Mouse (Mus musculus): Measurements from ENCODE around the gene Lrrc56. TPM values are rescaled to one million over a fixed set of nuclear protein-coding genes. Genes with fewer than 3 reads are reported as not detected.

Lrrc56 gene
- polyA plus RNA-seq, 1 experiment from 2014 or later, result 6.7 TPM

- peaks cover 19% of the 10 kb centered on the region for H3K36me3 ChIP-seq
- no peak overlapping the region for H3K4me3 ChIP-seq
- DNase-seq (ENCODE audit: low spot score), result peak; percentile 69
- no peaks in the 10 kb centered on the region for H3K9me3 ChIP-seq
- peaks cover 45% of the 10 kb centered on the region for H3K4me1 ChIP-seq
- peaks cover 8% of the 10 kb centered on the region; the same call in 1 of the 2 replicates for H3K27me3 ChIP-seq (ENCODE audit: insufficient read depth, poor library complexity, severe bottlenecking)
- WGBS, result 83% methylated on average over 3 of the region's 3 CpGs
- H3K27ac ChIP-seq, result 0 out of 2 replicates have a peak overlapping the region, but pooled peaks have one; percentile 48
Measured at GRCm38 (mm10) chr7:141214310-141214709, 20.4 kb downstream of the Lrrc56 start.

DNA sequence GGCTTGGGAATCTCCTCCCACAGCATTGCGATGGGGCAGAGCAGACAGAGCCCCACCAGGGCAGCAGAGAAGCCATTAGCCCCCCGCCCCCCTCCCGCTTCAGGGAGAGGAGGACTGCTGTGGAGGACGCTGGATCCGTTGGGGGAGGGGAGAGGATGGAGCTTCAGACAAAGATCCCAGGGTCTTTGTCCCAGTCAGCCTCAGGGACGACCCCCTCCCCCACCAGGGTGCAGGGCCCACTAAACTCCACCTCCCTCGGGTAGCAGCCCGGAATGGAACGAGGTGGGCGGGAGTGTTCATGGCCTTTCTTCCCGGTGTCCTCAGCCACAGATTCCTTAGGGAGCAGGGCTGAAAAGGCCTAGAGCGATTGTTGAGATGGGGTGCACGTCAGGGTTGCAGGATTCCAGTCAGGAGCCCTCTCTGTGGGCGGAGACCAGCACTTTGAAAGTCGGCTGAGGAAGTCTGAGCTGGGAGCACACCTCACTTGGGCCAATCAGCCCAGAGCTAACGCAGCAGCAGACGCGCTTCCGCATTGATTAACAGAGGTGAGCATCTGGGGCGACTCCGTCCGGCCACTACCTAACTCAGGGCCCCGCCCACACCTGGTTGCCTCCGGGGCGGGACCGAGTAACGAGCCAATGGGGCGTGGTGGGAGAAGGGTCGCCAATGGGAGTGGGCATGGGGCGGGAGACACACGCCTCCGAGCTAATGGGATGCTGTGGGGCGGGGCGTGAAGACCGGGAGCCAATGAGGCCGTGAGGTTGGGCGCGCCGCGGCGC is 21.3 kb downstream of the Lrrc56 start, which contains the start of gene Rassf7:
TSS of gene Rassf7 (plus strand) at position 760 of the 779 bp plus-strand sequence.
- Histone ChIP-seq H3K4me1 (peaks cover 51% of the 10 kb centered on the region), H3K27me3 (ENCODE audit: insufficient read depth, poor library complexity, severe bottlenecking) (peaks cover 8% of the 10 kb centered on the region; the same call in 1 of the 2 replicates), H3K36me3 (peaks cover 24% of the 10 kb centered on the region), H3K4me3 (peak within 1 kb of the TSS; percentile 75), H3K27ac (peak within 1 kb of the TSS; percentile 80), H3K9me3 (no peaks in the 10 kb centered on the region)
- WGBS, result 1% methylated on average over 41 of the region's 41 CpGs
- peak; percentile 99 for DNase-seq (ENCODE audit: low spot score)

DNA sequence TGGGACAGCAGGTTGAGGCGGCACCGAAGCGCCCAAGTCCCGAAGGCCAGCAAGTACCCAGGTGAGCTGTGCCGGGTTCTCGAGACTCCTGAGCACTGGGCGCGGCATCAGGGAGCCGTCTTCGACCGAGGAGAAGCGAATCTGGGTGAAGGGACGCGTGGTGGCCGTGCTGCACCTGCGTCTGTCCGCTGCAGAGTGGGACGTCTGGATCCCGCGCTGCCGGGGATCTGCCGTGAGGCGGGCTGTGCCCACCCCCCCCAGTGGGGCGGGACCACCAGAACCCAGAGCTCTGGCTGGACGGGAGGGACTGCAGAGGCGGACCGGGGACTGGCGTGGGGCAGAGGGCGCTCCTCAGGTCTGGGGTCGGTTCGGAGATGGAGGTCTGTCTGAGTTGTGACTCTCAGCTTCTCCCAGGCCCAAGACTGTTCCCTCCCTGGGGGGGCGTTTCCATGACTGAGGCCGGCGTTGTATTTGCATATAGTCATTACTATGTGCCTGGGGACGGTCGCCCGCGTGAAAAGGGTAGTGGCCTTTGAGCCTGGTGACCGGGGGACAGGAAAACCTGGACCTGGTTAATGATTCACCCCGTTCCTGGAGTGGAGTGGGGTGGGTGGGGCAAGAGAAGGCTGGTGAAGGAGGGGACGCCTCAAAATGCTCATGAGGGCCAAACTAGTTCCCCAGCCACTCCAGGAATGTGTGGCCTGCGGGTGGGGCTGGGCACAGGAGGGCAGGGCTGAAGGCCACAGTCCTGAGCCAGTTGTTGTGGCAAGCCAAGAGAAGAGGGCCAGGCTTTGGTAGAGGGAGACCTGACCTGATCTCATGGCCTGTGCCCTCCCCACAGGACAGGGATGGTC is 22.1 kb downstream of the Lrrc56 start:
- Histone ChIP-seq H3K4me3 (peak overlapping the region; percentile 75), H3K27ac (peak overlapping the region; percentile 80), H3K4me1 (peaks cover 56% of the 10 kb centered on the region), H3K9me3 (no peaks in the 10 kb centered on the region), H3K27me3 (ENCODE audit: insufficient read depth, poor library complexity, severe bottlenecking) (peaks cover 3% of the 10 kb centered on the region; the same call in 1 of the 2 replicates), H3K36me3 (peaks cover 24% of the 10 kb centered on the region)
- 2% methylated on average over 42 of the region's 42 CpGs for WGBS
- peak; percentile 89 for DNase-seq (ENCODE audit: low spot score)

DNA sequence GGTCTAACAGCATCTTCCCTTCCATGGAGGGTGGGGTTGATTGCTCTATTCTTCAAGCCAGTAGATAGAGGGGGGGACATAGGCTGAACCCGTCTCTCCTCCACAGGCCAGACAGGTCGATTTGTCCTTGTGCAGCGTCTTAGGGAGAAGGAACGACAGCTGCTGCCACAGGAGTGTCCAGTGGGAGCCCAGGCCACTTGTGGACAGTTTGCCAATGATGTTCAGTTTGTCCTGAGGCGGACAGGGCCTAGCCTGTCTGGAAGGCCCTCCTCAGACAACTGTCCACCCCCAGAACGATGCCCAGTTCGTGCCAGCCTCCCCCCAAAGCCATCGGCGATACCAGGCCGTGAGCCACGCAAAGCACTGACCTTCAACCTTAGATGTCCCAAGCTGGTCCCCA is 22.9 kb downstream of the Lrrc56 start:
- Histone ChIP-seq H3K4me1 (peaks cover 61% of the 10 kb centered on the region), H3K9me3 (no peaks in the 10 kb centered on the region), H3K4me3 (peak overlapping the region; percentile 75), H3K27me3 (ENCODE audit: insufficient read depth, poor library complexity, severe bottlenecking) (0 out of 2 replicates have a peak, but pooled peaks cover 3% of the 10 kb centered on the region), H3K36me3 (peaks cover 24% of the 10 kb centered on the region), H3K27ac (peak overlapping the region; percentile 80)
- no peak for DNase-seq (ENCODE audit: low spot score)
- 85% methylated on average over 11 of the region's 11 CpGs for WGBS

- 89% methylated on average over 17 of the region's 17 CpGs for WGBS
- Histone ChIP-seq H3K4me3 (peak overlapping the region; percentile 75; the same call in 1 of the 2 replicates), H3K4me1 (peaks cover 67% of the 10 kb centered on the region)
Measured at GRCm38 (mm10) chr7:141217343-141218013, 23.5 kb downstream of the Lrrc56 start.

DNA sequence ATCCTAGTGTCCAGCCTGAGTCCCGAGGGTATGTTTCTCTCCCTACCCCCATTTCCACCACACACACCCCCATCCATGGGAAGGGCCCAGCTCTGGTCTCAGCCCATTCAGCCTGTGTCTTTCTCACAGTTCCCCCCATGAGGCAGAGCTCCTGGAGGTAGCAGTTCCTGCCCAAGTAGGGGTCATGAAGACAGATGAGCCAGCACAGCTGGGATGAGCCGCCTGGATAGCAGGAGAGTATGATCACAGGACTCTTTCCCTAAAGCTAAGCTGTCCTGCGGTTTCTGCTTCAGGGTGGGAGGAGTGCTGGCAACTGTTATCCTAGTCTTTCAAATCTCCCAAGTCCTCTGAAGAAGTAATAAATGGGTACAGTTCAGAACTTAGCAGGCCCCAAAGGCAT is 24.2 kb downstream of the Lrrc56 start:
- Histone ChIP-seq H3K4me1 (peaks cover 71% of the 10 kb centered on the region), H3K27ac (0 out of 2 replicates have a peak overlapping the region, but pooled peaks have one; percentile 12), H3K36me3 (peaks cover 24% of the 10 kb centered on the region), H3K27me3 (ENCODE audit: insufficient read depth, poor library complexity, severe bottlenecking) (0 out of 2 replicates have a peak, but pooled peaks cover 3% of the 10 kb centered on the region), H3K4me3 (no peak overlapping the region), H3K9me3 (no peaks in the 10 kb centered on the region)
- 82% methylated on average over 3 of the region's 3 CpGs for WGBS
- no peak for DNase-seq (ENCODE audit: low spot score)

More at GRCm38 (mm10) chr7:141217343-141218013, 23.5 kb downstream of the Lrrc56 start:
- DNase-seq (ENCODE audit: low spot score), result no peak
- Histone ChIP-seq H3K36me3 (peaks cover 24% of the 10 kb centered on the region), H3K27ac (0 out of 2 replicates have a peak overlapping the region, but pooled peaks have one; percentile 12), H3K27me3 (ENCODE audit: insufficient read depth, poor library complexity, severe bottlenecking) (0 out of 2 replicates have a peak, but pooled peaks cover 3% of the 10 kb centered on the region), H3K9me3 (no peaks in the 10 kb centered on the region)

DNA sequence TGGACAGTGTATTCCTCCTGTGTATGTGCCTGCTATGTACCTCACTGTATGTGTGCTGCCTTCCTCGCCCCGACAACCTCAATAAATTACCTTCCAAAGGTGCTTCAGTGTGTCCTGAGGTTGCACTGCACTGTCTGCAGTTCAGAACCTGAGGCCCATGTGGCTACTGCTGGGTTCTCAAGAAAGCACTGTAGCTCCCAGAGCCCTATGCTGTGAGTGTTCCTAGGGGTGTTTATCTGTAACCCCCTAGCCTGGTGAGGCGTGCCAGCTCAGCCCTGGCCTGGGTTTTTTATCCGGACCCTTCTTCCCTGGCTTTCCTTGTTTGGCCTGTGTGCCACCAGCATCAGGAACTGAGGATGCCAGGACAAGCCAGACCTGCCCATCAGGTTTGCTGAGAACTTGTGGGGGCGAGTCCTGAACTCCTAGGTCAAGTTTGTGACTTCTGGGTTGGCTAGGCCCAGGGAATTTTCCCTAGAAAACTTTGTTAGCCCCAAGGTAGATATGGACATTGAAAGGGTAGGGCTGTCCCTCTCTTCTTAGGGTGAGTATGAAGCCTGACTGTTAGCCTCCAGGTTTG is 24.7 kb downstream of the Lrrc56 start:
- peaks cover 68% of the 10 kb centered on the region for H3K4me1 ChIP-seq
- 91% methylated on average over 5 of the region's 5 CpGs for WGBS
- H3K27ac ChIP-seq, result no peak overlapping the region
- H3K36me3 ChIP-seq, result peaks cover 24% of the 10 kb centered on the region
- 0 out of 2 replicates have a peak, but pooled peaks cover 2% of the 10 kb centered on the region for H3K27me3 ChIP-seq (ENCODE audit: insufficient read depth, poor library complexity, severe bottlenecking)
- H3K4me3 ChIP-seq, result no peak overlapping the region
- DNase-seq (ENCODE audit: low spot score), result no peak
- H3K9me3 ChIP-seq, result no peaks in the 10 kb centered on the region

DNA sequence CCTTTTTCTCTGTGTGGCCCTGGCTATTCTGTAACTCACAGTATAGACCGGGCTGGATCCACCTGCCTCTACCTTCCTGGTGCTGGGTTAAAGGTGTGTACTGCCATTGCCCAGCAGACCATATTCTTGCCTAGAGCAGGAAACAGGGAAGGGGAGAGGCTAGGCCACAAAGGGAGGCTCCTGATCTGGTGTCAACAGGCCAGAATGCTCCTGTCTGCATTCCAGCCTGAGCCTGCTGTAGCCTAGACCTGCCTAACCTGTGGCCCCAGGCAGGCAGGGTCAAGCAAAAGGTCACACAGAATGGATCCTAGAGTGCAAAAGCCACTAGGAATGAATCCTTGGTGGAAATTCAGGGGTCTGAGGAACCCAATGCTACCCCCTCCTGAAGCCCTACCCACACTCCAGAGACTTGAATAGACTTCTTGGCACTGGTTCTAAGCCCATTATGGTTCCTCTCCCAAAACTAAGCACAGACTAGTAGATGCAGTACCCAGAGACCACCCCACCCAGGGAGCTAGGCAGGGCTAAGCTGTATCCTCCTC is 25.7 kb downstream of the Lrrc56 start:
- no peak overlapping the region for H3K4me3 ChIP-seq
- DNase-seq (ENCODE audit: low spot score), result no peak
- no peaks in the 10 kb centered on the region for H3K9me3 ChIP-seq
- peaks cover 60% of the 10 kb centered on the region for H3K4me1 ChIP-seq
- H3K27me3 ChIP-seq (ENCODE audit: insufficient read depth, poor library complexity, severe bottlenecking), result no peaks in the 10 kb centered on the region
- WGBS, result 88% methylated on average over 1 of the region's 1 CpGs
- peak overlapping the region; percentile 37; the same call in 1 of the 2 replicates for H3K27ac ChIP-seq
- H3K36me3 ChIP-seq, result peaks cover 24% of the 10 kb centered on the region

- Histone ChIP-seq H3K9me3 (no peaks in the 10 kb centered on the region), H3K27ac (peak overlapping the region; percentile 96), H3K36me3 (peaks cover 24% of the 10 kb centered on the region), H3K4me1 (peaks cover 54% of the 10 kb centered on the region), H3K4me3 (peak overlapping the region; percentile 71), H3K27me3 (ENCODE audit: insufficient read depth, poor library complexity, severe bottlenecking) (no peaks in the 10 kb centered on the region)
- WGBS, result 79% methylated on average over 1 of the region's 1 CpGs
- DNase-seq (ENCODE audit: low spot score), result no peak
Measured at GRCm38 (mm10) chr7:141220377-141220776, 26.4 kb downstream of the Lrrc56 start.

DNA sequence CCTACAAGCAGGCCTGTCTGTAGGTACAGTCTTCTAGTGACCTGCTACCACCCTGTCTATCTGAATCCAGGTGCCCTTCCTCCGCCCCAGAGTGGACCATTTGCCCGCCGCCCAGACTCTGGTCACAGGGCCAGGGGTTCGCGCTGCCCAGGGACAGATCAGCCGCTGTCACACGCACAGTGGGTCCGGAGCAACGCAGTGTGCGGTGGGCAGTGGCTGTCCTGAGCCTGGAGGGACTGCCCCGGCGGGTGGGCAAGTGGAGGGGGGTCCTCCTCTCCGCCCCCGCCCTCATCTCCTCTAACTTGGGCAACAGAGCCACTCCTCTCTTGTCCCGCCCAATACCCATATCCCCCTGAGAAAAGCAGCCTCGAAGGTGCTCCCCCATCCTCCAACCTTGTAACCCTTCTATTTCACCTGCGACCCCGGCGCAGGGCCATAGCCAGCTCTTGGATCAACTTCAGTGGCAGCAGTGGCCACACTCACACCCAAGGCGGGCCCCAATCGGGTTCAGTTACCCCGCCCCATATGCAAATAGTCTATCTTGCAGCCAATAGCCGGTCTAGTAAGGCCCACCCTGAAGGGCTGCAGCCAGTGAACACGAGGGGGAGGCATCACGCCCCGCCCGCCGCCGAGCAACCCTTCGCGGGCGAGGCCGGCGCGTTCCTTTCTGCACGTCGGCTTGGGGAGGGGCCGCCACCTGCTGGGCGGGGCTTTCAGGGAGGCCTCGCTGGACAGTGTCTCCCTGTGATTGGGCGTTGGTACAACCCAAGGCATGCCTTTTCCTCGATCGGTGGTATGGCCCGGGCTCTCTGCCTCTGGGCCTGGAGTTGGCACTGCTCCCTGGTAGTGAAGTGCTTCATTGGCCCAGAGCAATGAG is 27.5 kb downstream of the Lrrc56 start:
- peaks cover 24% of the 10 kb centered on the region for H3K36me3 ChIP-seq
- H3K9me3 ChIP-seq, result no peaks in the 10 kb centered on the region
- H3K27ac ChIP-seq, result peak overlapping the region; percentile 96
- H3K4me1 ChIP-seq, result peaks cover 47% of the 10 kb centered on the region
- WGBS, result 2% methylated on average over 44 of the region's 44 CpGs
- peak; percentile 100 for DNase-seq (ENCODE audit: low spot score)
- H3K4me3 ChIP-seq, result peak overlapping the region; percentile 71
- no peaks in the 10 kb centered on the region for H3K27me3 ChIP-seq (ENCODE audit: insufficient read depth, poor library complexity, severe bottlenecking)

GRCm38 (mm10) chr7:141222126-141222467 is 28.1 kb downstream of the Lrrc56 start:
- peak overlapping the region; percentile 71 for H3K4me3 ChIP-seq
- WGBS, result 10% methylated on average over 8 of the region's 8 CpGs
- peak overlapping the region; percentile 96 for H3K27ac ChIP-seq
- no peak for DNase-seq (ENCODE audit: low spot score)
- peaks cover 24% of the 10 kb centered on the region for H3K36me3 ChIP-seq
- peaks cover 41% of the 10 kb centered on the region for H3K4me1 ChIP-seq
- H3K9me3 ChIP-seq, result no peaks in the 10 kb centered on the region
- H3K27me3 ChIP-seq (ENCODE audit: insufficient read depth, poor library complexity, severe bottlenecking), result no peaks in the 10 kb centered on the region

All from heart, embryonic 10.5 days (tissue).